Mouse (Mus musculus) layer of hippocampus, adult 2 months (tissue): ENCODE results near the gene Jam2. TPM values are rescaled to one million over a fixed set of nuclear protein-coding genes. Genes with fewer than 3 reads are reported as not detected.
A peak's percentile ranks its signal among the peaks of the same experiment; 100 is the strongest.

Experiments used
- DNase-seq, 2 experiments: peaks; one replicate each; pipeline ENCODE4 v3.0.0; 2022; ENCODE audit warnings: low spot score in 2 of 2
- H3K27ac ChIP-seq: fragments of 200-600 bp; 2 replicates; pipeline ENCODE4 v1.8.1; 2022
- H3K4me3 ChIP-seq: fragments of 200-600 bp; 2 replicates; pipeline ENCODE4 v1.8.1; 2022; ENCODE audit warnings: mild to moderate bottlenecking
- CTCF ChIP-seq: fragments of 200-600 bp; conservative IDR thresholded peaks from 2 replicates; pipeline ENCODE4 v1.8.1; 2022; ENCODE audit warnings: antibody characterized with exemption, mild to moderate bottlenecking, moderate library complexity
- total RNA-seq, 2 experiments: library from RNA; stranded (reverse); gene quantifications; 2 replicates each; pipeline ENCODE4 v1.2.3; 2021

Jam2 gene
- total RNA-seq, 2 experiments from 2014 or later = 18.9 to 22.6 TPM

GRCm38 (mm10) chr16:84834745-84835440, 61.0 kb downstream of the Jam2 start, which contains the start of gene Gabpa:
Gene Gabpa, plus strand, starts transcription at chr16:84834925.
- DNase-seq = peak; percentile 87 to 93
- peak within 1 kb of the TSS; percentile 77 for H3K4me3 ChIP-seq
- TF ChIP-seq CTCF = no peak
- peak within 1 kb of the TSS; percentile 100 for H3K27ac ChIP-seq

- DNase-seq = peak; percentile 81 to 85
- no peak for TF ChIP-seq CTCF
- peak within 1 kb of the TSS; percentile 100 for H3K27ac ChIP-seq
- peak within 1 kb of the TSS; percentile 77 for H3K4me3 ChIP-seq
These were observed 61.5 kb downstream of the Jam2 start, which contains the start of gene Atp5j for GRCm38 (mm10) chr16:84835441-84835822. Gene Atp5j, minus strand, starts transcription at chr16:84835625.

GRCm38 (mm10) chr16:84835823-84836743, 62.2 kb downstream of the Jam2 start:
- DNase-seq = peak; percentile 26 to 39
- H3K27ac ChIP-seq = peak overlapping the region; percentile 100
- H3K4me3 ChIP-seq = peak overlapping the region; percentile 77
- no peak for TF ChIP-seq CTCF

GRCm38 (mm10) chr16:84838576-84838975, 64.7 kb downstream of the Jam2 start:
- no peak overlapping the region for H3K4me3 ChIP-seq
- H3K27ac ChIP-seq = no peak overlapping the region
- no peak for TF ChIP-seq CTCF
- no peak for DNase-seq

GRCm38 (mm10) chr16:84853492-84853891, 79.6 kb downstream of the Jam2 start:
- no peak for DNase-seq
- no peak overlapping the region for H3K27ac ChIP-seq
- H3K4me3 ChIP-seq = no peak overlapping the region
- TF ChIP-seq CTCF = no peak

- H3K27ac ChIP-seq = no peak overlapping the region
- H3K4me3 ChIP-seq = no peak overlapping the region
- no peak for DNase-seq
- TF ChIP-seq CTCF = no peak
These were observed 90.7 kb downstream of the Jam2 start for GRCm38 (mm10) chr16:84864656-84865055.

GRCm38 (mm10) chr16:84873805-84874204, 99.9 kb downstream of the Jam2 start:
- TF ChIP-seq CTCF = no peak
- no peak for DNase-seq
- H3K4me3 ChIP-seq = no peak overlapping the region
- H3K27ac ChIP-seq = no peak overlapping the region

- peak; percentile 53 for TF ChIP-seq CTCF
- peak; percentile 17 to 35 for DNase-seq
- Histone ChIP-seq H3K4me3 (peak overlapping the region; percentile 26), H3K27ac (peak overlapping the region; percentile 72)
These were observed 101.2 kb downstream of the Jam2 start for GRCm38 (mm10) chr16:84875012-84875717.

Other genes with a start within 250 kb of the Jam2 start
- gene Mrpl39, start 38.4 kb upstream of the Jam2 start, total RNA-seq = 10 to 100 TPM; 19.7 to 27.6 TPM
- 10 to 100 TPM; 26.1 to 33.3 TPM for gene Gabpa, start 60.8 kb downstream of the Jam2 start, total RNA-seq
- gene Atp5j, start 61.5 kb downstream of the Jam2 start, total RNA-seq = 100 to 1,000 TPM; 360 to 363 TPM